Mouse (Mus musculus) E14TG2a.4 (cell line): ENCODE data around the gene Tbc1d4.

ENCODE experiments used
- H3K27me3 ChIP-seq: 2 replicates; pipeline ENCODE4 v1.6.1; 2014; ENCODE audit warnings: low read length, control low read depth; ENCODE audit not compliant: insufficient read depth
- H3K36me3 ChIP-seq: 2 replicates; pipeline ENCODE4 v1.6.1; 2014; ENCODE audit warnings: low read length, control low read depth; ENCODE audit not compliant: insufficient read depth
- H3K4me1 ChIP-seq: replicated peaks from 2 replicates; pipeline ENCODE4 v1.6.1; 2014; ENCODE audit warnings: low read depth, low read length, control low read depth
- H3K4me3 ChIP-seq: replicated peaks from 2 replicates; pipeline ENCODE4 v1.5.1; 2014; ENCODE audit warnings: mild to moderate bottlenecking, low read length
- H3K9me3 ChIP-seq: 2 replicates; pipeline ENCODE4 v1.6.1; 2014; ENCODE audit warnings: low read length, control low read depth
- CTCF ChIP-seq: conservative IDR thresholded peaks from 2 replicates; pipeline ENCODE4 v1.5.1; 2014; ENCODE audit warnings: low read length
- NANOG ChIP-seq: IDR thresholded peaks from 2 replicates; pipeline ENCODE4 v1.6.1; 2014; ENCODE audit warnings: borderline replicate concordance, low read length, mixed read lengths
- POU5F1 ChIP-seq: IDR thresholded peaks from 2 replicates; pipeline ENCODE4 v1.6.1; 2014; ENCODE audit warnings: low read length, borderline replicate concordance

The Tbc1d4 gene

GRCm38 (mm10) chr14:101608519-101609368, at the start of gene Tbc1d4:
TSS of gene Tbc1d4 (minus strand) at chr14:101609191.
- peaks cover 60% of the 10 kb centered on the region for H3K27me3 ChIP-seq
- TF ChIP-seq NANOG: no peak
- peak; percentile 28 for TF ChIP-seq CTCF
- no peaks in the 10 kb centered on the region for H3K9me3 ChIP-seq
- peaks cover 23% of the 10 kb centered on the region for H3K4me1 ChIP-seq
- H3K4me3 ChIP-seq: peak within 1 kb of the TSS; percentile 90
- no peaks in the 10 kb centered on the region for H3K36me3 ChIP-seq

DNA sequence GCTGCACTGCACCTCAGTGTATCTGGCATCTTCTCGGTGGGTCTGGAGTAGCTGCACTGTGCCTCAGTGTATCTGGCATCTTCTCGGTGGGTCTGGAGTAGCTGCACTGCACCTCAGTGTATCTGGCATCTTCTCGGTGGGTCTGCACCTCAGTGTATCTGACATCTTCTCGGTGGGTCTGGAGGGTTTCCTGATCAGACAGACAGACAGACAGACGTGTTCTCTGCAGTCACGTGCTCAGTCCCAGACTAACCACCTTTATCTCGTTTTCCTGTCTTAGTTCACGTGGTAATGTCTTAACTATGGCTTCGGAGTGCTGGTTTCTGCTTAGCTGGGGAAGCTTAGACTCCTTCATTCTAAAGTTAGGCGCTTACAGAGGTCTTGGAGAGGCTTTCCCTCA, 47.3 kb upstream of the Tbc1d4 start:
- no peak for TF ChIP-seq POU5F1
- no peak for TF ChIP-seq CTCF
- no peak for TF ChIP-seq NANOG
- peaks cover 63% of the 10 kb centered on the region for H3K4me1 ChIP-seq
- peaks cover 25% of the 10 kb centered on the region for H3K36me3 ChIP-seq
- H3K27me3 ChIP-seq: no peaks in the 10 kb centered on the region
- no peaks in the 10 kb centered on the region for H3K9me3 ChIP-seq
- peak overlapping the region; percentile 71 for H3K4me3 ChIP-seq

DNA sequence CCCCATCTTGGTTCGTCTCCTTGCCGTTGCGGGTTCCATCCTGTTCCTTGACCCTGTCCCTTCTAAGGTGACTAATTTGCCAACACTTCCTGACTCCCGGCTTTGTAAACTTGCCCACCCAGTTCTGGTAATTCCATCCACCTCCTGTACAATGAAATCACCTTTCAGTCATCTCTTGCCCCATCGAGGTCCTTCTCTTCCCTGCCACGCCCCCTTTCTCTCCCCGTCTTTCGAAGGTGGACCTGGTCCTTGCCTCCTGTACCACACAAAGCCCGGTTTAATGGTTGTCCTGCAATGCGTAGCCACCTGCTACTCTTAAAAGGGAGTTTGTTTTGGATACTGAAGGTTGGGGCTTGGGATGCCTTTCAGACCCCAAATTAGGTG, 45.5 kb upstream of the Tbc1d4 start:
- peak overlapping the region; percentile 100 for H3K4me3 ChIP-seq
- H3K27me3 ChIP-seq: no peaks in the 10 kb centered on the region
- no peaks in the 10 kb centered on the region for H3K9me3 ChIP-seq
- TF ChIP-seq POU5F1 (no peak), NANOG (no peak), CTCF (no peak)
- peaks cover 17% of the 10 kb centered on the region for H3K36me3 ChIP-seq
- peaks cover 49% of the 10 kb centered on the region for H3K4me1 ChIP-seq

GRCm38 (mm10) chr14:101653581-101654525, 44.9 kb upstream of the Tbc1d4 start, which contains the start of gene Uchl3:
TSS of gene Uchl3 (plus strand) at chr14:101653967.
- Histone ChIP-seq H3K4me1 (peaks cover 42% of the 10 kb centered on the region), H3K36me3 (peaks cover 10% of the 10 kb centered on the region), H3K9me3 (no peaks in the 10 kb centered on the region), H3K4me3 (peak within 1 kb of the TSS; percentile 100), H3K27me3 (0 out of 2 replicates have a peak, but pooled peaks cover 1% of the 10 kb centered on the region)
- TF ChIP-seq CTCF (peak; percentile 93), POU5F1 (no peak), NANOG (no peak)

GRCm38 (mm10) chr14:101652571-101652970, 43.6 kb upstream of the Tbc1d4 start:
- Histone ChIP-seq H3K4me3 (no peak overlapping the region), H3K4me1 (peaks cover 36% of the 10 kb centered on the region), H3K9me3 (no peaks in the 10 kb centered on the region), H3K36me3 (peaks cover 4% of the 10 kb centered on the region; the same call in 1 of the 2 replicates), H3K27me3 (0 out of 2 replicates have a peak, but pooled peaks cover 3% of the 10 kb centered on the region)
- TF ChIP-seq CTCF (no peak), NANOG (no peak), POU5F1 (no peak)

GRCm38 (mm10) chr14:101650551-101650950, 41.6 kb upstream of the Tbc1d4 start:
- no peaks in the 10 kb centered on the region for H3K9me3 ChIP-seq
- TF ChIP-seq POU5F1 (no peak), CTCF (no peak), NANOG (no peak)
- no peaks in the 10 kb centered on the region for H3K36me3 ChIP-seq
- H3K4me3 ChIP-seq: no peak overlapping the region
- H3K4me1 ChIP-seq: peaks cover 17% of the 10 kb centered on the region
- 0 out of 2 replicates have a peak, but pooled peaks cover 3% of the 10 kb centered on the region for H3K27me3 ChIP-seq

DNA sequence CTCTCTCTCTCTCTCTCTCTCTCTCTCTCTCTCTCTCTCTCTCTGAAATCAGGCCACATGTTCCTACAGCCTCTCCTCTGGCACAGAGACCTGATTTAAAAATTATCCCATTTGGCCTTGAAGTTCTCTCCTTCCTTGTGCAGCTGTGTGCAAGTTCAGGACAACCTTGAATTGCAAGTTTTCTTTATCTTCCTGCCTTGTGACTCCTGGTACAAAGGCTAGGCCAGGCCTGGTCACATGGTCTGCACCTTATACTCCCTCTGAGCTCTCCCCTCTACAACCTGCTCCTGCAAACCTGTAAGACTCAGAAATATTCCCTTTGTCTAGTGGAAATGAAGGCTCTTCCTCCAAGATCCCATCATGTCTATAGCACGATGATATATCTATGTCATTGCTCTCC, 36.0 kb upstream of the Tbc1d4 start:
- no peaks in the 10 kb centered on the region for H3K9me3 ChIP-seq
- 0 out of 2 replicates have a peak, but pooled peaks cover 3% of the 10 kb centered on the region for H3K4me1 ChIP-seq
- TF ChIP-seq NANOG (no peak), POU5F1 (no peak), CTCF (no peak)
- H3K4me3 ChIP-seq: no peak overlapping the region
- H3K36me3 ChIP-seq: no peaks in the 10 kb centered on the region
- 0 out of 2 replicates have a peak, but pooled peaks cover 3% of the 10 kb centered on the region for H3K27me3 ChIP-seq

GRCm38 (mm10) chr14:101640153-101640843, 31.3 kb upstream of the Tbc1d4 start, which contains the start of gene Commd6:
TSS of gene Commd6 (minus strand) at chr14:101640686.
- Histone ChIP-seq H3K9me3 (no peaks in the 10 kb centered on the region), H3K36me3 (peaks cover 6% of the 10 kb centered on the region), H3K4me3 (peak within 1 kb of the TSS; percentile 95), H3K27me3 (no peaks in the 10 kb centered on the region), H3K4me1 (peaks cover 16% of the 10 kb centered on the region)
- TF ChIP-seq CTCF (no peak), POU5F1 (no peak), NANOG (no peak)
